18 mouse cellular contexts compared by ENCODE assay signal in genomic region chr6:31901791-31902190, GRCm38 (mm10).
A peak's percentile ranks its signal among the peaks of the same experiment; 100 is the strongest.
DNase-seq lines count a peak whose midpoint lies in the region; ATAC-seq and TF ChIP-seq lines count a peak whose summit lies in the region.
"Had no signal": no experiment of that assay in that cellular context is flagged by ENCODE, and none has a peak within 500 bp of the region (broad histone marks: within the 10 kb centered on the region; RNA-seq: fewer than 3 reads in every experiment).

No protein-coding gene starts in this region.

- H3K27ac ChIP-seq in kidney, embryonic 15.5 days = no peak overlapping the region
- H3K27ac ChIP-seq in ES-Bruce4 (ENCODE audit: insufficient read depth, low read length) = peak overlapping the region; percentile 81
- H3K27ac ChIP-seq in ES-E14 (ENCODE audit: insufficient read depth, low read depth, low read length, poor library complexity, severe bottlenecking) = peak overlapping the region; percentile 45; the same call in 1 of the 2 replicates
- H3K27ac ChIP-seq: embryonic facial prominence, embryonic 13.5 days; forebrain, embryonic 12.5 days; hindbrain, embryonic 10.5 days; hindbrain, embryonic 14.5 days had no signal

- no peak overlapping the region for H3K4me2 ChIP-seq in kidney, embryonic 15.5 days
- H3K4me2 ChIP-seq: embryonic facial prominence, embryonic 13.5 days; forebrain, embryonic 12.5 days; heart, embryonic 12.5 days; hindbrain, embryonic 14.5 days had no signal

- no peak overlapping the region for H3K4me3 ChIP-seq in kidney, embryonic 15.5 days (replicated peaks)
- H3K4me3 ChIP-seq in ES-Bruce4 (ENCODE audit: low read depth, low read length) = no peak overlapping the region
- H3K4me3 ChIP-seq in ES-E14 (ENCODE audit: insufficient read depth in 1 of 2, low read depth in 1 of 2, low read length in 2 of 2, poor library complexity in 1 of 2, severe bottlenecking in 1 of 2) = no peak overlapping the region
- H3K4me3 ChIP-seq: embryonic facial prominence, embryonic 13.5 days; forebrain, embryonic 12.5 days; heart, embryonic 12.5 days; hindbrain, embryonic 10.5 days had no signal

- H3K9me3 ChIP-seq in kidney, embryonic 15.5 days (replicated peaks) = no peaks in the 10 kb centered on the region
- H3K9me3 ChIP-seq in ES-Bruce4 (replicated peaks; ENCODE audit: control insufficient read depth, insufficient read depth, low read length, poor library complexity, severe bottlenecking) = peaks cover 11% of the 10 kb centered on the region
- no peaks in the 10 kb centered on the region for H3K9me3 ChIP-seq in ES-E14 (ENCODE audit: control insufficient read depth, insufficient read depth, low read depth, low read length)
- H3K9me3 ChIP-seq: embryonic facial prominence, embryonic 13.5 days; forebrain, embryonic 12.5 days; heart, embryonic 12.5 days; hindbrain, embryonic 10.5 days had no signal

- no peak for TF ChIP-seq CTCF in ES-Bruce4 (IDR thresholded peaks at IDR 0.05; ENCODE audit: low read depth, low read length)

- TF ChIP-seq EP300 in ES-Bruce4 (IDR thresholded peaks at IDR 0.05; ENCODE audit: insufficient read depth, low read depth, low read length) = no peak

- in situ Hi-C loops in ES-E14 (cut with MboI; ENCODE audit: low sequenced_read_pairs in 2 of 2, unreplicated experiment in 2 of 2) = no loop called here

- 70% methylated on average over 2 of the region's 2 CpGs for WGBS in kidney, embryonic 15.5 days

- H3K4me1 ChIP-seq in kidney, embryonic 15.5 days = no peaks in the 10 kb centered on the region
- no peaks in the 10 kb centered on the region for H3K4me1 ChIP-seq in ES-Bruce4 (ENCODE audit: control insufficient read depth, insufficient read depth, low read length)
- peaks cover 9 to 20% of the 10 kb centered on the region in 2 experiments for H3K4me1 ChIP-seq in ES-E14 (ENCODE audit: control insufficient read depth in 2 of 2, insufficient read depth in 2 of 2, low read length in 2 of 2, poor library complexity in 1 of 2)
- H3K4me1 ChIP-seq: embryonic facial prominence, embryonic 13.5 days; heart, embryonic 12.5 days had no signal

- peak; percentile 12 for DNase-seq in kidney, adult 18-20 months
- no peak for DNase-seq in ES-E14 (ENCODE audit: low read depth, low spot score)
- peak; percentile 5 to 36 for DNase-seq in kidney, postnatal 25 days
- no peak for DNase-seq in thymus, postnatal 14 days
- DNase-seq in cerebellum, adult 11 months = no peak
- DNase-seq: adrenal gland, adult 2 months; adrenal gland, postnatal 36 days; cerebellum, adult 9-10 months; cerebellum, postnatal 36 days; gastrocnemius, postnatal 10 days had no signal

- no peak for ATAC-seq in kidney, embryonic 15.5 days (replicated peaks; ENCODE audit: low FRiP score)
- ATAC-seq: forebrain, embryonic 16.5 days had no signal

- no peaks in the 10 kb centered on the region for H3K27me3 ChIP-seq in kidney, embryonic 15.5 days
- no peaks in the 10 kb centered on the region for H3K27me3 ChIP-seq in ES-Bruce4 (ENCODE audit: control insufficient read depth, insufficient read depth, low read length, poor library complexity, severe bottlenecking)
- H3K27me3 ChIP-seq: embryonic facial prominence, embryonic 13.5 days; heart, embryonic 12.5 days had no signal

- TF ChIP-seq POLR2A in ES-Bruce4 (IDR thresholded peaks at IDR 0.05; ENCODE audit: insufficient read depth, low read length) = no peak

- H3K36me3 ChIP-seq in kidney, embryonic 15.5 days = no peaks in the 10 kb centered on the region
- H3K36me3 ChIP-seq in ES-Bruce4 (ENCODE audit: control insufficient read depth, insufficient read depth, low read length, poor library complexity, severe bottlenecking) (no peaks in the 10 kb centered on the region), ES-E14 (ENCODE audit: control insufficient read depth, insufficient read depth, low read length, poor library complexity, severe bottlenecking) (no peaks in the 10 kb centered on the region)
- H3K36me3 ChIP-seq: embryonic facial prominence, embryonic 13.5 days; forebrain, embryonic 12.5 days; heart, embryonic 12.5 days; hindbrain, embryonic 10.5 days had no signal

- H3K9ac ChIP-seq in kidney, embryonic 15.5 days = no peak overlapping the region
- H3K9ac ChIP-seq in ES-Bruce4 (ENCODE audit: low read depth, poor library complexity, severe bottlenecking) (no peak overlapping the region), ES-E14 (ENCODE audit: insufficient read depth, low read depth, low read length, poor library complexity, severe bottlenecking) (no peak overlapping the region; the same call in 1 of the 2 replicates)
- H3K9ac ChIP-seq: embryonic facial prominence, embryonic 13.5 days; forebrain, embryonic 12.5 days; heart, embryonic 12.5 days; hindbrain, embryonic 14.5 days had no signal

TF ChIP-seq in ES-E14, 5 proteins besides CTCF, POLR2A, EP300 and RAD21:
- no peak for TF ChIP-seq HCFC1 (IDR thresholded peaks at IDR 0.05; ENCODE audit: borderline replicate concordance, insufficient read depth, low read length)
- no peak for TF ChIP-seq ZC3H11A (IDR thresholded peaks at IDR 0.05; ENCODE audit: borderline replicate concordance, low read depth, low read length)
- no peak for TF ChIP-seq ZNF384 (IDR thresholded peaks at IDR 0.05; ENCODE audit: low read depth, low read length)
- TF ChIP-seq CHD2 (IDR thresholded peaks at IDR 0.05; ENCODE audit: low read depth, low read length) = no peak
- no peak for TF ChIP-seq MAFK (IDR thresholded peaks at IDR 0.05; ENCODE audit: insufficient read depth, low read depth, low read length)

Comparison
In these comparisons a context has a peak if more than half of its experiments do, and no peak if none do; other contexts are left out.
1. DNase-seq: peak in kidney, adult 18-20 months (single experiment) and kidney, postnatal 25 days (2 of 2); none in ES-E14 (single experiment), thymus, postnatal 14 days (single experiment) and cerebellum, adult 11 months (single experiment).